Mouse (Mus musculus) CH12F3 (cell line): ENCODE data around the gene Trim28.

Experiments used
- in situ Hi-C: fragments of 300-500 bp; cut with MboI; formaldehyde crosslinking; loops from 2 replicates; pipeline ENCODE4 v1.14.3; 2020; ENCODE audit warnings: low sequenced_read_pairs

Trim28 gene

DNA sequence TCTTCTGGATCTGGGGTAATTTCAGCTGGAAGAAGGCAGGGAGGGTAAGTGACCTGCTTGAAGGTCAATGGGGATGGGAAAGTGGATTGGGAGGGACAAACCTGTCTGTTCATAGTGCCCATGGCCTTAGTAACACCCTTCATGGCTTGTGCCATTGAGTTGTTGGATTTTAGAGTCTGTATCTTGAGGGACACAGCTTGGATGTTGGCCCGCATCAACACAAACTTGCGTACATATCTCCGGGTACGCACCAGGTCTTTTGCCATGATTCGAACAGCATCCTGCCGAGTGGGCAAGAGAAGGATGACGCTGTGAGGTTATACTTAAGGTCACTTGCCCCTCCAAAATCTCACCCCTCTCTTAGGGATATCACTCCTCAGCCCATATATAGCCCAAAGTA, 33.6 kb downstream of the Trim28 start:
- in situ Hi-C loops: no loop called here

DNA sequence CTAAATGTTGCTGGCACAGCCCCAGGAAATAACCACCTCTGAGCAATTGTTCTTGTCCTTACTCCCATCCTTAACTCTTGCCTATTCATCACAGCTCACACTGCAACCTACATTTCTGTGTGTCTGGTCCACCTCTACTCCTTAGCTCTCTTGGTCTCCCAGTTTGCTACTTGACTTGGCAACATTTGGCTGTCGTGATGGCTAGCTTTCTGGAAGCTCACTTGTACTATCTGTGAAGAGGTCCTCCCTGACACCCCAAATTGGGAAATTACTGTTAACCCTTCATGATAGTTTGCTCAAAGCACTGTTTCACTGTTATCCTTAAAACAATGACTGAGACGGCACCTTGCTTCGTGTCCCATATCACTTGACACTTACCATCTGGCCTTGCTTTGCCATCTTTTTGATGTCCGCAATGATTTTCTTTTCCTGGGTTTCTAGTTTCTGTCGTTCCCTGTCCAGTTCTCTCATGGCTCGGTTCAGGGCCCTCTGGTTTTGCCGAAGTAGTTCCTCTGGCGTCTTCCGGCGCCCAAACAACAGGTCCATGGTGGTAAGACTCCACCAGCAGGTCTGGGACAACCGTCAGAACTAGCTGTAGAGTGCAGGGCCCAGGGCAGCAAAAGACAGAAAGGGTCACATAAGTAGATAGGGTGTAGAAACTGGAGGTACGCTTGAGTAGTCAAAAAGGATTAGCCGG, 34.7 kb downstream of the Trim28 start:
- in situ Hi-C loops: no loop called here

DNA sequence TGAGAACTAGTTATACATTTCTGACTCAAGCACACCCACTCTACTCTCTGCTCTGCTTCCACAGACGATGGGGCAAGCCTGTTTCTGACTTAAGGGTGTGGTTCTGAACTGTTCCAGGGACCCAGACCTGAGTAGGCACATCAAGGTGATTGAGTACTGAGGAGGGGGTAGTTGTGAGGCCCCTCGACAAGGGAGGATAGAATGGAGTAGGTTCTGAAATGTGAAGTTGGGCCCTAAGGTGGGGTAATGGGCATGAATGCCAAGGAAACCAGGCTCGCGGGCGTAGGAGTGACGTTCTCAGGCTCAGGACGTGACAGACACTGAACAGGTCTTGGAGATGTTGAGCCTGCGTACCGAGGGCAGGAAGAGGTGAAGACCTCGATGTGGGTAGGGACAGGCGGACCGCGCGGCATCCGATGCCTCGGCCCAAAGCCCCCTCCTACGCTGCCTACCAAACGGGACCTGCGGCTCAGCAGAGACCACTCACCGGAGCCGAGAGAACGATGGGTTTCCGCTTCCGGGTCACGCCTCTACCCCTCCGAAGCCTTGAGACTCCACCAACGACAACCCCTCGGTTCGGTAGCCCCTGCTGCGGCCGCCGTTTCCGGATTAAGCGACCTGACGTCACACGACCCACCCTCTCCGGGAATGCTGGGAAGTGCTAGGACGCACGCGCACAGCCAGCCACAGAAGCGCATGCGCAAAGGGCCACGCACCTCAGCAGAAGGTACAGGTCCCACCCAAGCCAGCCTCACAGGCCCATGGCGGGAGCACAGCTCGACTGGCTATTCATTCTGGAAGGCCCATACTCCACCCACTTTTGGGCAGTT, 35.4 kb downstream of the Trim28 start, which contains the start of gene Chmp2a:
Chmp2a (minus strand) TSS at position 660 of the 830 bp plus-strand sequence.
- in situ Hi-C loops: no loop called here

DNA sequence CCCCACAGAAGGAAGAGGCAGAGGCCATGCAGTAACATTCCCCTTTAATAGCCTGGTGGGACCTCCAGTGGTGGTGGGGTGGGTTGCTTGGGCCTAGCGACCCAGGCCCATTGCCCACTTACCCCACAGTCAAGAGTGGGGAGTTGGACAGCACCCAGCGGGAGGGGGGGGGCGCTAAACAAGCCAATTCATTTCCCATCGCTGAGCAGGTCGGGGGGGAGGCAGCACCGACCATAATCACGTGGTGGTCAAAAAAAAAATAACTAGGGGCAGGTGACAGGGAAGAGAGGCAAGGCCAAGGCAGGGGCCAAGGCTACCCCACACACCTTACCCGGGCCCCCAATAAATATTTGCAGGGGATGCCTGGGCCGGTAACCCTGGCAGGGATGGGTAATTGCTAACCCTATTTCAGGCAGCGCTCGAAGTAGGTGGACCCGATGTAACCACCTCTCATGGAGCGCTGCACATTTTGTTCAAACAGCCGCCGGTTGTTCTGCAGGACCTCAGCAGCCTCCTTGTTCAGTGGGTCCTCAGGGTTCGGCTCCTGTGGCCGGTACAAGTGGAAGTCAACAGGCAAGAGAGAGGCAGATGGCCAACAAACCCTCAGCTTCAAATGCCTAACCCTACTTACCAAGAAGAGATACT, 36.4 kb downstream of the Trim28 start:
- in situ Hi-C loops: no loop called here

DNA sequence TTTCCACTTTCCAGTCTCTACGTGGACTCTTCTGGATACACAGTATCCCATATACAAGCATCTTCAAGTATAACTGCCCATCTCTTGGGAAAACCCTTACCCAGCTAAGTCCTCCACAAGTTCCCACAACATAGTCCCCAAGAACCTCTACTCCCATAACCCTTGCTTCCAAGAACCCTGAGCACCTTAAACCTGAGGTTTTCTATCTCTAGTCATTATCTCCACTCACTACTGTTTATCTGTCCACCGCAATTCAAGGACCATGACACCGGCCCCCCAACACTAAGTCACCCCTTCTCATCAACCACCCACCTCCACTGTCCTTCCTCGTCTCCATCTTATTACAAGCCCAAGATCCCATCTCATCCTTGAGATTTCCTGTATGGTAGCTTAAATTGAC, 37.9 kb downstream of the Trim28 start:
- in situ Hi-C loops: no loop called here

DNA sequence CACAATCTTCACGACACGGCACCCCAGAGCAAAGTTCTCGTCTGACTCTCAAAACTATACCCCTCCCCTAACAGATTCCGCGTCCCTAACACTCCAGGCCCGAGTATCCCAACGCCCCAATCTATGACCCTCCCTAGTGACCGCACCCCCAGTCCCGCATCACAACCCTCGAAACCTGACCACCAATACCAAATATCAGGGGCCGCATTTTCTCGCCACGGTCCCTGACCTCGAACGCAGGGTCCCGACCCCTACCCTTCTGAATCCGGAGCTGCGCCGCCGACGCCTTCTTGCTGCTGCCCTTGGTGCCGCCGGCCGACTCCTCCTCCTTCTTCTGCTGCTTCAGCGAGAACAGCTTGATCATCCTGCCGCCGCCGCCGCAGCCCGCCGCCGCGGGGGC, 38.5 kb downstream of the Trim28 start:
- in situ Hi-C loops: no loop called here

DNA sequence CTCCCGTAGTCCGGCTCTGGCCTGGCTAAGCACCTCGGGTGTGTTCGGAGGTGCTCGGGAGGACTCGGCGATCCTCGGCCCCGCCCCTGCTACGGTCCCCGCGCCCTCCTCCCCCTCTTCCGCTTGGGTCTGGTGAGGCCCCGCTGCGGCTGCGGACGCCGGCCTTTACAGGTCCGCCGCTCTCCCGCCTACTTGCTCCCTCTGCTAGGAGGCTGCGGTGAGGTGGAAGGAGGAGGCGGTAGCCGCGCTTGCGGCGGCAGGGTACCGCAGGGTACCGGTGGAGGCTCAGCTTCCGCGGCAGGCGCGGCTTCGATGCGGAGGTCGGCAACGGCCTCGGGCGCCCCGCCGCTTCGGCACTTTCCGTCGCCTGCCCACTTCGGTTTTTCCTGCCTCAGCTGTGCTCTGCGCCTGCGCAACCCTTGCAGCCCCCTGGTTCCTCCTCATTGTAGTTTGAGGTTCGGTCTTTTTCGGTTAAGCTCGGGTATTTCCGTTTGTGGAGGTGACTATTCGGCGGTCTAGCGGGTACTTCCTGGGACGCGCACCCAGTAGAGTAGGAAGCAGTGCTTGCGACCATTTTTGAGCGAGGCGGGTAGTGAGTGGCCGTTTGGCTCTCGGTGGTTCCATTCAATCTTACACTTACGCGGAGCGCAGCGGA, 39.1 kb downstream of the Trim28 start, which contains the start of gene Ube2m:
Ube2m (minus strand) TSS at position 375 of the 655 bp plus-strand sequence.
- in situ Hi-C loops: no loop called here

DNA sequence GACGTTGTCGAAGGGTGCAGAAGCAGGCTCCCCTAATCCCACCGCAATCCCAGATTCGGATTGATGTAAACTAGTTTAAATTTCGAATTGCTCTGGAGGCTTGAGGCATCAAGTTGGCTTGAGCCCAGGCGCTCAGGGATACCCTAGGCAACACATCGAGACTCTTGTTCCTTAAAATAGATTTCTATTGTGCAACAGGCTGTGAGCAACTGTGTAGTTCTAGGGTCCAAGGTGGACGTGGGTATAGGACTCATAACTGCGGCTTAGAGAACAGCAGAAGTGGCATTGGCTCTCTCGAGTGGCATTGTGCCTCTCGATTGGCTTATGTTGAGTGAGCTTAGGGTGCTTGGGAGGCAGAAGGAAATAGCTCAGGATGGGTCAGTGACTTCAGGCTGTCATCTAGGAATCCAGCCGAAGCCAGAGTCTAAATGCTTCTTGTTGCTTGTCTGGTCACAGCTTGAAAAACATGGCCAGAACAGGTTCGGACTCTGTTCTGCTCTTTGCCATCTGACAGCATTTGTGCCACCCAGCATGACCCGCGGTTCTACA, 39.8 kb downstream of the Trim28 start:
- in situ Hi-C loops: no loop called here

DNA sequence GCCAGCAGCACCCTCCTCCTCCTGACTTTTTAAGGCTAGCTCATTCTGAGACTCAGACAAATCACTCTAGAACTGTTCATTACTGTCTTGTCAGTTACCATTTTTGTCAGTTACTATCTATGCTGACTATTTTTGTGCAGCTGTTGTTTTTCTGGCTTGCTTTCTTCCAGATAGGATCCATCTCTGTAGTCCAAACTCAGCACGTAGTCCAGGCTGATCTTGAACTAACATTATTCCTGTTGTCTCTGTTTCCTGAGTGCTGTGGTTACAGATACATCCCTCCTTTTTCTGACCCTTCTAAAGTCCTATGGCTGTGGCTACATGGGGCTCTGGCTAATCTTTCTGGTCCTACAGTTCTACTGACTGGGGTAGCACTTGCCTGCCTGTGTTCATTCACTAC, 40.3 kb downstream of the Trim28 start:
- in situ Hi-C loops: no loop called here

DNA sequence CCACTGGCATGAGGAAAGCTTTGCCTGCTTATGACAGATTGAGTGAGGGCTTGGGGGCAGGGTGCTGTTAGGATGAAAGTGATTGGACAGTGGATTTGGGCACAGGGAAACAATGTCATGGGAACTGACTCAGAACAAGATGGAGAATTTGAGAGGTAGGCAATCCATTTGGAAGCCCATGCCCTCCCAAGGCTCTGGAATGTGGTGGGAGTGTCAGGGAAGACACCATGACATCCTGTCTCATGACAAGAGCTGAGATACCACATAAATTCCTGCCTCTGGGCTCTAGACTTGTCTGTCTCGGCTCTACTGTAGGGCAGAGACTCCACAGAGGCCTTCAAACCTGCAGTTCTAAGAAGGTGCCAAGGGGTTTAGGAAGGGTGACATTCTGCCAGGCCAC, 42.3 kb downstream of the Trim28 start:
- in situ Hi-C loops: no loop called here

DNA sequence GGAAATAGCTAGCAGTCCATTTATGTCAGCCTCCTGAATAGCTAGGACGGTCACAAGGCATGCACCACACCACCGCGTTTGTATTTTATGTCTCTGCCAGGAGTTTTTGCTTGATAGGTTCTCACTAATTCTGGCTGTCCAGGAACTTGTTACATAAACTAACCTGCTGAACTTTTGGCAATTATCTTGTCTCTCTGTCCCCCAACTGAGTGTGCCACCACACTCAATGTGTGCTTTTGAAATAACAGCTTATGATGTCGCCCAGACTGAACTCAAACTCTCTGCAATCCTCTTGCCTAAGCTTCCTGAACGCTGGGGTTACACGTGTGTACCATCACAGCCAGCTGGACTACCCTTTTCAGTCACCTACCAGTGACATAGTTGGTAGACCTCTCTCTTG, 43.6 kb downstream of the Trim28 start:
- in situ Hi-C loops: no loop called here

DNA sequence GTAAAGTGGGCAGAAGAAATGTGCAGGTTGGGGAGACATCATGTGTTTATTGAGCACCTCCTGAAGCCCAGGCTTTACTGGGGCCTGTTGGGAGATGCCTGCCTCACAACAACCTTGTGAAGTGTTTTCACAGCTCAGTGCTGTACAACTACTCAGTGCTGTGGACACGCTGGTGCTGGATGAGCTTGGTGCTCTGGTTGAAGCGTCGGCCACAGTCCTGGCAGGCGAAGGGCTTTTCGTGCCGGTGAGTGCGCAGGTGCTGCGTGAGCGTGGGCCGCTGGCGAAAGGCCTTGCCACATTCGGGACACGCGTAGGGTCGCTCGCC, 44.2 kb downstream of the Trim28 start:
- in situ Hi-C loops: no loop called here

DNA sequence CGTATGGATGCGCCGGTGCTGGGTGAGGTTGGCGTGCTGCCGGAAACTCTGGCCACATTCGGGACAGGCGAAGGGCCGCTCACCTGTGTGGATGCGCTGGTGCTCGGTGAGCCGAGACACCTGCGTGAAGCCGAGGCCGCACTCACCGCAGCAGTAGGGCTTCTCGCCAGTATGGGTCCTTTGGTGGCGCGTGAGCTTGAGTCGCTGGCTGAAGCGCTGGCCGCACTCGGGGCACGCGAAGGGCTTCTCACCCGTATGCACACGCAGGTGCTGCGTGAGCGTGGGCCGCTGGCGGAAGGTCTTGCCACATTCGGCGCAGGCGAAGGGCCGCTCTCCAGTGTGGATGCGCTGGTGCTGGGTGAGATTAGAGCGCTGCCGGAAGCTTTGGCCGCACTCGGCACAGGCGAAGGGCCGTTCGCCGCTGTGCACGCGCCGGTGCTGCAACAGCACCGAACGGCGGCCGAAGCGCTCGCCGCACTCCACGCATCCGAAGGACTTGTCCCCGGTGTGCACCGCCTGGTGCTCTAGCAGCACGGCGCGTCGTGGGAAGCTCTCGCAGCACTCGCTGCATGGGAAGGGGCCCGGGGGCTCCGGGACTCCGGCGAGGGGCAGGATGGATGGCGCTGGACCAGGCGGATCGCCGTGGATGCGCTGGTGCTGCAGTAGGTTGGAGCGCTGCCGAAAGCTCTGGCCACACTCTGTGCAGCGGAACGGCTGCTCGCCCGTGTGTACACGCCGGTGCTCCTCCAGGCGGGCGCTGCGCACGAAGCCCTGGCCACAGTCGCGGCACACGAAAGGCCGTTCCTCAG, 44.7 kb downstream of the Trim28 start:
- in situ Hi-C loops: no loop called here

DNA sequence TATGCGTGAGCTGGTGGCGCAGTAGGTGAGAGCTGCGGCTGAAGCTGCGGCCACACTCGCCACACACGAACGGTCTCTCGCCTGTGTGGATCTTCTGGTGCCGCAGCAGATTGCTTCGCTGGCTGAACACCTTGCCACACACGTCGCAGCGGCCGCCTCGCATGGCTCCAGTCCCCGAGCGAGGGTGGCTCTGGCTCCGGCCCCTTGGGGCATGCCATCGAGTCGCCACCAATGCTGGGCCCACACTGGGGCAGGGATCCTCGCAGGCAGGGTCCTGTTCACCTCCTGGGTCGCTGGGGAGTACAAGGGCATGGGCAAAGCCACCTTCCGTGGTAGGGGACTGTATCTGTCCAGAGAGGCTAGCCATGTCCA, 45.3 kb downstream of the Trim28 start:
- in situ Hi-C loops: no loop called here

DNA sequence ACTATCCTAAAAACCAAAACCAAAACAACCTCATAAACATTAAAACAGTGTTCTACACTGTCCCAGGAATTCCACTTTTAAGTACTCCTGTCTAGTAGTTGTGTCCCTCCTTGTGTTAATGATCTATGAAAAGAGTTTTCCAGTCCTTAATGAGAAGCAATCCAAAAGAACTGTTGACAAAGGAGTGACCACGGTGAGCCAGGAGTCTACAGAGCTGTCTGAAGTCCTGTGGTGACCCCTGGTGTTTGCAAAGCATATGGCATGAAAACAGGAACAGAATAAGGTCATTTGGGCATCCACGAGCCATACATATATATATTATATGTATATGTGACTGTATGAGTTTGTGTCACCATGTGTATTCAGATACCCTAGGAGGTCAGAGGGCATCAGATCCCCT, 47.2 kb downstream of the Trim28 start:
- in situ Hi-C loops: no loop called here

DNA sequence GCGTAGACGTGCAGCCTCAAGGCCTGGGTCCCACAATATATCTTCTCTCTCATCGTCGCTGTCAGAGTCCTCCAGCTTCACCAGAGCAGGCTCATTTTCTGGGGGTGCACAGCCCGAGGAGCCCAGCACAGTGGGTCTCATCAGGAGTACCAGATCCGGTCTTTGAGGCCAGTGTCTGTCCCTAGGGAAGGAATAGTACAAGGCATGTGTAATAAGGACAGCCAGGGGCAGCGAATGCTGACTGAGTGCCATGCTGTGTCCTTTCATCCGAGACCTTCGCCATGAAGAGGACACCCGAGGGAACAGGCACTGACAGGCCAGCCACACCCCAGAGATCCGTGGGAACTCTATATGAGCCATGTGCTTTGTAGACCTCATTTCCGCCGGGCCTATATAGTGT, 54.1 kb downstream of the Trim28 start:
- in situ Hi-C loops: no loop called here

DNA sequence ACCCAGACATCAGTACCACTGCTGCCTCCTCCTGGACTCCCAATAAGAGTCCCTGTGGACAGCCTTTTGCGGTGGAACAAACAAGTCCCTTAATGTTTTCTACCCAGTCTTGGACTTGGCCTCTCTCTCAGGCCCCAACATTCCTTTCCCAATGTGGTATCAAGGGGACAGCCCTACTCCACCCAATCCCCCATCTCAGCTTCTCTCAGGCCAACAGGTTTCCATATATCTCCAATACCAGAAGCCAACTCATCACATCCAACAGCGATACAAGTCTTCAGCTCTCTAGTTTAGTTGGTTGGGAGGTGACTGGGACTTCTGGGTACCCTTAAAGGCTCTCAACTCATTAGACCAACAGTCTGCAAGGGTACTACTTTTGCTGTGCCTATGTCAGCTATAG, 54.6 kb downstream of the Trim28 start:
- in situ Hi-C loops: no loop called here

DNA sequence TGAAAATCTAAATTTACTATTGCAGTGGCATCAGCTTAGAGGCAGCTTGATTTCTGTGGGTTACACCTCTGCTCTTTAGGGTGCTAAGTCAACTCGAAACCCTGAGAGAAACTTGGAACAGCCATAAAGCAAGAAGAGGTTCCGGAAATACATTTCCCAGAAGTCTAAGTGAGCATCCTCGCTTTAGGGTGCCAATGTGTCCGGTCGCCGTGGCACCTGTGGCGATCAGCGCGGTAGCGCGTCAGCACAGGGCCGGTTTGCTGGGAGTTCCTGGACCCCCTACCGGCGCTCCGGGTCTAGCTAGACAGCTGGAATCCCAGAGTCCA, 55.0 kb downstream of the Trim28 start:
- in situ Hi-C loops: no loop called here

DNA sequence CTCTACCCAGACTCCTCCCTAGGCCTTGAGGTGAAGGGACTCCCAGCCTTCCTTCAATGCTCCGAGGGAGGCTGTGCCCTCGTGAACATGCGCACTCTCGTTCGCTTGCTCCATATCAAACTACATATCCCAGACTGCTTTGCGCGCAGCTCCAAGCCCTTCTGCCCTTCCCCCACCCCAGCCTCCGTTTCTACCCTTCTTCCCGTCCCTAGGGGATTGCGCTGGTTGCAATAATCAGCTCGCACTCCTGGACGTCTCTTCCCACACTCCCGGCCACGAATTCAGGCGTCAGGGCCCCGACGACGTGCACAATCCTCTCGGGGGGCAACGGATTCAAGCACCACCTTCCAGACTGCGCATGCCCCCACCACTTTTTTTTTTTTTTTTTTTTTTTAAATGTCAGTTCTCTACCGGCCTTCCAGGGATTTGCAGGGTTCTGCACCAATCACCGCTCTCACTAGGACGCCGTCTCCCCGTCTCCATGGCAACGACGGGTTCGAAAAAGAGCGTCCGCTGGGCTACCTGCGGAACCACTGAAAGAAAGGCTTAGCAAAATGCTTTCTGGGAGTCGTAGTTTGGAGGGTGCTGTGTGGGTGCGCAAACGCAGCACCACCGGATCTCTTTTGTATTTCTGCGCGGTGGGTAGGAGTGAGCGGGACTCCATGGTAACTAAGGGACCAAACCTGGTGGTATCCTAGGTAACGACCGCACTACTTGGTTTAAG, 55.5 kb downstream of the Trim28 start, which contains the start of gene Mzf1:
Mzf1 (minus strand) TSS at position 478 of the 724 bp plus-strand sequence.
- in situ Hi-C loops: no loop called here
